Mouse (Mus musculus) kidney, adult 2 months (tissue): ENCODE data around the gene Stx3. TPM values are rescaled to one million over a fixed set of nuclear protein-coding genes. Genes with fewer than 3 reads are reported as not detected.

Experiments
- DNase-seq: peaks from one replicate; pipeline ENCODE4 v3.0.0; 2021
- H3K27ac ChIP-seq: fragments of 200-500 bp; 2 replicates; pipeline ENCODE4 v1.5.1; 2012; ENCODE audit warnings: low read depth, low read length, control low read depth, inconsistent platforms; ENCODE audit not compliant: insufficient read depth
- H3K27me3 ChIP-seq: fragments of 200-500 bp; replicated peaks from 2 replicates; pipeline ENCODE4 v1.6.1; 2012; ENCODE audit warnings: mild to moderate bottlenecking, moderate library complexity, low read length, inconsistent platforms; ENCODE audit not compliant: control insufficient read depth, insufficient read depth
- H3K36me3 ChIP-seq: fragments of 200-500 bp; 2 replicates; pipeline ENCODE4 v1.6.1; 2012; ENCODE audit warnings: mild to moderate bottlenecking, moderate library complexity, low read length, inconsistent platforms; ENCODE audit not compliant: control insufficient read depth, insufficient read depth
- H3K4me1 ChIP-seq: fragments of 200-500 bp; 2 replicates; pipeline ENCODE4 v1.6.1; 2011; ENCODE audit warnings: low read length; ENCODE audit not compliant: control insufficient read depth, insufficient read depth
- H3K4me3 ChIP-seq: fragments of 200-500 bp; 2 replicates; pipeline ENCODE4 v1.5.1; 2011; ENCODE audit warnings: mild to moderate bottlenecking, low read depth, low read length, control low read depth; ENCODE audit not compliant: insufficient read depth
- CTCF ChIP-seq: fragments of 200-500 bp; conservative IDR thresholded peaks from 2 replicates; pipeline ENCODE4 v1.5.1; 2011; ENCODE audit warnings: low read depth, mild to moderate bottlenecking, control low read depth, low read length, moderate library complexity, mixed read lengths; ENCODE audit not compliant: insufficient read depth, insufficient read length
- POLR2A ChIP-seq: fragments of 200-500 bp; IDR thresholded peaks from one replicate; pipeline ENCODE4 v1.6.1; 2011; ENCODE audit warnings: low read depth, low read length, control low read depth
- WGBS: fragments of 180-500 bp; shearing (Covaris S2); methylation state at CpG from one replicate; pipeline ENCODE4 v1.1.7; 2018; 5-methylcytosine and 5-hydroxymethylcytosine counted together
- polyA plus RNA-seq: library from polyadenylated mRNA; depleted of rRNA; stranded (reverse); fragments of >200 nt; gene quantifications from 2 replicates; pipeline ENCODE4 v1.2.3, GENCODE M21; 2012; rRNA removed

The Stx3 gene
- polyA plus RNA-seq, 1 experiment, result 23.9 TPM

DNA sequence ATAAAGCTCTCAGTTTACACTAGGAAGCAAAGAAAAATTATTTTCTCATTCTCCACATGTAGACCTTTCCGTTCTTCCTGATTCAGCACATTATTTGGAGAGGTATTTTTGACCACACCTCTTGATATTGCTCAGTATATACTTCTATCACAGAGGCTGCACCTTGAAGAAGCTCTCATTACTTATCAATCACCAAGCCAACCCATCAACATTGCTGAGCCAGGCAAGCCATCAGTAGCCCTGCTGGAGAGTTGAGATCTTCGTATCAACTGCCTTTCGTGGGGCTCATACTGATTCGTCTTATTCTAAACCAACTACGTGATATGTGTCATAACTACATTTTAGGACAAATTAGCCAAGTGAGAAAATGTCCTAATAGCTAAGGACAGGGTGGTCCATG, 91.9 kb downstream of the Stx3 start:
- no peak overlapping the region for H3K27ac ChIP-seq
- 91% methylated on average over 5 of the region's 5 CpGs for WGBS
- H3K36me3 ChIP-seq, result no peaks in the 10 kb centered on the region
- TF ChIP-seq POLR2A (no peak), CTCF (no peak)
- no peak for DNase-seq
- H3K4me3 ChIP-seq, result no peak overlapping the region
- H3K27me3 ChIP-seq, result no peaks in the 10 kb centered on the region
- no peaks in the 10 kb centered on the region for H3K4me1 ChIP-seq

DNA sequence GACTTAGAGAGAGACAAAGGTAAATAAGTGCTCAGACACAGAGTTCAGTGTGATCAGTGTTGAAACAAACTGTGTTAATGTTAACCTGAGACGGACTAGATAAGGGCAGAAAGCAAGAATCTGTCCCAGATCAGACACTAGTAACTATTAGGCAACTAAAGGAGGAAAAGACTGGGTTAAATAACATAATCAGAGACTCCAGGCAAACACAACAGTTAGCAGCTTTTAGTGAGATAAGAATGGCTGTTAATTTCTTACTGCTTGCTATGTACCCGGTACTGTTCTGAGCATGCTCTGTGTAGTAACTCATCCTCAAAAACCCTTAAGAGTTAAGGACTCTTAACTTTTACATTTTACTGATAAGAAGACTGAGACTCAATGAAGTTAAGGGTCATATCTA, 93.3 kb downstream of the Stx3 start:
- H3K4me3 ChIP-seq, result no peak overlapping the region
- H3K4me1 ChIP-seq, result no peaks in the 10 kb centered on the region
- WGBS, result 78% methylated on average over 2 of the region's 2 CpGs
- DNase-seq, result no peak
- H3K27ac ChIP-seq, result no peak overlapping the region
- H3K36me3 ChIP-seq, result no peaks in the 10 kb centered on the region
- TF ChIP-seq POLR2A (no peak), CTCF (no peak)
- no peaks in the 10 kb centered on the region for H3K27me3 ChIP-seq

Other genes with a start within 250 kb of the Stx3 start
- 0.64 and 0.94 TPM in 2 replicates for gene Ms4a6d, start 214.6 kb downstream of the Stx3 start, polyA plus RNA-seq
- gene Ms4a2, start 195.7 kb downstream of the Stx3 start, polyA plus RNA-seq, result 0.23 and 0.42 TPM in 2 replicates
- not detected in 2 replicates for gene Ms4a3, start 178.6 kb downstream of the Stx3 start, polyA plus RNA-seq
- not detected in 2 replicates for gene Oosp2, start 158.8 kb downstream of the Stx3 start, polyA plus RNA-seq
- gene Oosp1, start 128.3 kb downstream of the Stx3 start, polyA plus RNA-seq, result not detected in 2 replicates
- gene Oosp3, start 122.3 kb downstream of the Stx3 start, polyA plus RNA-seq, result not detected in 2 replicates
- gene Gif, start 71.8 kb downstream of the Stx3 start, polyA plus RNA-seq, result not detected in 2 replicates
- gene Mrpl16, start 49.0 kb downstream of the Stx3 start, polyA plus RNA-seq, result 28.9 and 42.4 TPM in 2 replicates
- not detected in 2 replicates for gene Olfr1417, start 19.8 kb upstream of the Stx3 start, polyA plus RNA-seq
- not detected in 2 replicates for gene Olfr1418, start 41.7 kb upstream of the Stx3 start, polyA plus RNA-seq
- gene Olfr1419, start 55.7 kb upstream of the Stx3 start, polyA plus RNA-seq, result 0.05 TPM in 1 of 2 replicates, not detected in the other
- not detected in 2 replicates for gene Olfr1420, start 67.2 kb upstream of the Stx3 start, polyA plus RNA-seq
- gene Patl1, start 93.0 kb upstream of the Stx3 start, polyA plus RNA-seq, result 13.9 and 17.6 TPM in 2 replicates
- 21.7 and 24.8 TPM in 2 replicates for gene Osbp, start 146.5 kb upstream of the Stx3 start, polyA plus RNA-seq
- not detected in 2 replicates for gene Olfr1423, start 221.9 kb upstream of the Stx3 start, polyA plus RNA-seq
- gene Olfr1424, start 243.3 kb upstream of the Stx3 start, polyA plus RNA-seq, result not detected in 2 replicates